Mouse (Mus musculus) macrophage (primary cell): ENCODE results near the gene Grwd1. TPM values are rescaled to one million over a fixed set of nuclear protein-coding genes. Genes with fewer than 3 reads are reported as not detected.

ENCODE experiments used
- H3K27ac ChIP-seq: fragments of 350-480 bp; formaldehyde crosslinking; 2 replicates; pipeline ENCODE4 v1.9.0; 2021
- H3K36me3 ChIP-seq: fragments of 350-480 bp; formaldehyde crosslinking; 2 replicates; pipeline ENCODE4 v1.9.0; 2021; ENCODE audit errors: inconsistent target
- H3K4me3 ChIP-seq: fragments of 350-480 bp; formaldehyde crosslinking; 2 replicates; pipeline ENCODE4 v1.9.0; 2021; ENCODE audit errors: inconsistent target
- H3K79me2 ChIP-seq: fragments of 350-480 bp; formaldehyde crosslinking; 2 replicates; pipeline ENCODE4 v1.9.0; 2021; ENCODE audit errors: inconsistent target
- WGBS: methylation state at CpG from one replicate; pipeline ENCODE4 v1.1.7; 2026; ENCODE audit warnings: inconsistent platforms; ENCODE audit not compliant: missing documents; 5-methylcytosine and 5-hydroxymethylcytosine counted together
- polyA plus RNA-seq: library from polyadenylated mRNA; stranded (reverse); fragments of 250-400 nt; gene quantifications from 3 replicates; pipeline ENCODE4 v1.2.4, GENCODE M21; 2018; ENCODE audit warnings: inconsistent platforms

Grwd1 gene
- polyA plus RNA-seq, 1 experiment from 2014 or later: 5.3 TPM

- no peaks in the 10 kb centered on the region for H3K36me3 ChIP-seq
- no peak within 1 kb of the TSS for H3K27ac ChIP-seq
- no peaks in the 10 kb centered on the region for H3K79me2 ChIP-seq
- WGBS: 3% methylated on average over 32 of the region's 38 CpGs
- peak within 1 kb of the TSS; percentile 17; the same call in 1 of the 2 replicates for H3K4me3 ChIP-seq
These were observed 47.1 kb downstream of the Grwd1 start, which contains the start of gene Lmtk3 for GRCm38 (mm10) chr7:45783511-45784091. Gene Lmtk3, plus strand, starts transcription at chr7:45783738.

GRCm38 (mm10) chr7:45782271-45782670, 48.5 kb downstream of the Grwd1 start:
- Histone ChIP-seq H3K79me2 (no peaks in the 10 kb centered on the region), H3K36me3 (no peaks in the 10 kb centered on the region), H3K4me3 (no peak overlapping the region), H3K27ac (no peak overlapping the region)
- 61% methylated on average over 4 of the region's 4 CpGs for WGBS

- Histone ChIP-seq H3K27ac (no peak overlapping the region), H3K36me3 (no peaks in the 10 kb centered on the region), H3K4me3 (no peak overlapping the region), H3K79me2 (no peaks in the 10 kb centered on the region)
- 12% methylated on average over 22 of the region's 22 CpGs for WGBS
These were observed 51.6 kb downstream of the Grwd1 start for GRCm38 (mm10) chr7:45779081-45779641.

- no peak overlapping the region for H3K27ac ChIP-seq
- H3K79me2 ChIP-seq: no peaks in the 10 kb centered on the region
- no peak overlapping the region for H3K4me3 ChIP-seq
- no peaks in the 10 kb centered on the region for H3K36me3 ChIP-seq
- 86% methylated on average over 7 of the region's 7 CpGs for WGBS
These were observed 55.5 kb downstream of the Grwd1 start for GRCm38 (mm10) chr7:45775237-45775636.

Other genes with a start within 250 kb of the Grwd1 start
- gene Fgf21, start 215.5 kb downstream of the Grwd1 start, polyA plus RNA-seq: not detected in 3 replicates
- not detected in 3 replicates for gene Fut1, start 213.7 kb downstream of the Grwd1 start, polyA plus RNA-seq
- not detected in 3 replicates for gene Izumo1, start 209.1 kb downstream of the Grwd1 start, polyA plus RNA-seq
- gene Rasip1, start 203.5 kb downstream of the Grwd1 start, polyA plus RNA-seq: 0.04 to 0.08 TPM (median 0.07 TPM) in 3 replicates
- gene Mamstr, start 191.0 kb downstream of the Grwd1 start, polyA plus RNA-seq: not detected in 3 replicates
- gene Fut2, start 164.6 kb downstream of the Grwd1 start, polyA plus RNA-seq: not detected in 3 replicates
- not detected in 3 replicates for gene Ntn5, start 146.9 kb downstream of the Grwd1 start, polyA plus RNA-seq
- gene Sec1, start 136.5 kb downstream of the Grwd1 start, polyA plus RNA-seq: not detected in 3 replicates
- gene Car11, start 131.1 kb downstream of the Grwd1 start, polyA plus RNA-seq: 0.56 TPM in 1 of 3 replicates, not detected in the others
- 11.3 to 58.2 TPM (median 52.9 TPM) in 3 replicates for gene Dbp, start 125.9 kb downstream of the Grwd1 start, polyA plus RNA-seq
- gene Rpl18, start 115.5 kb downstream of the Grwd1 start, polyA plus RNA-seq: 290 to 1,003 TPM (median 791 TPM) in 3 replicates
- gene Sphk2, start 112.9 kb downstream of the Grwd1 start, polyA plus RNA-seq: 47.1 to 55.5 TPM (median 51.5 TPM) in 3 replicates
- not detected in 3 replicates for gene Fam83e, start 109.7 kb downstream of the Grwd1 start, polyA plus RNA-seq
- gene Spaca4, start 105.1 kb downstream of the Grwd1 start, polyA plus RNA-seq: not detected in 3 replicates
- gene Lmtk3, start 47.2 kb downstream of the Grwd1 start, polyA plus RNA-seq: 0.04 to 0.06 TPM in 2 of 3 replicates, not detected in the other
- gene Sult2b1, start 46.3 kb downstream of the Grwd1 start, polyA plus RNA-seq: 0.55 to 1.1 TPM (median 0.56 TPM) in 3 replicates
- 42.8 to 66.2 TPM (median 50.0 TPM) in 3 replicates for gene Cyth2, start 16.4 kb downstream of the Grwd1 start, polyA plus RNA-seq
- not detected in 3 replicates for gene Kcnj14, start 6.2 kb downstream of the Grwd1 start, polyA plus RNA-seq
- 103 to 141 TPM (median 125 TPM) in 3 replicates for gene Kdelr1, start 41.8 kb upstream of the Grwd1 start, polyA plus RNA-seq
- gene Grin2d, start 47.4 kb upstream of the Grwd1 start, polyA plus RNA-seq: 0.11 to 0.12 TPM in 2 of 3 replicates, not detected in the other
- not detected in 3 replicates for gene Syngr4, start 65.8 kb upstream of the Grwd1 start, polyA plus RNA-seq
- 11.6 to 13.1 TPM (median 12.8 TPM) in 3 replicates for gene Tmem143, start 66.0 kb upstream of the Grwd1 start, polyA plus RNA-seq
- 271 to 666 TPM (median 552 TPM) in 3 replicates for gene Emp3, start 90.5 kb upstream of the Grwd1 start, polyA plus RNA-seq
- 0.65 to 1.0 TPM (median 1.0 TPM) in 3 replicates for gene Ccdc114, start 93.1 kb upstream of the Grwd1 start, polyA plus RNA-seq
- gene Abcc6, start 199.4 kb upstream of the Grwd1 start, polyA plus RNA-seq: not detected in 3 replicates
- 15.9 to 40.2 TPM (median 19.6 TPM) in 3 replicates for gene Nomo1, start 202.8 kb upstream of the Grwd1 start, polyA plus RNA-seq